Mouse (Mus musculus): ENCODE results near the gene Prima1.

Gene Prima1

DNA sequence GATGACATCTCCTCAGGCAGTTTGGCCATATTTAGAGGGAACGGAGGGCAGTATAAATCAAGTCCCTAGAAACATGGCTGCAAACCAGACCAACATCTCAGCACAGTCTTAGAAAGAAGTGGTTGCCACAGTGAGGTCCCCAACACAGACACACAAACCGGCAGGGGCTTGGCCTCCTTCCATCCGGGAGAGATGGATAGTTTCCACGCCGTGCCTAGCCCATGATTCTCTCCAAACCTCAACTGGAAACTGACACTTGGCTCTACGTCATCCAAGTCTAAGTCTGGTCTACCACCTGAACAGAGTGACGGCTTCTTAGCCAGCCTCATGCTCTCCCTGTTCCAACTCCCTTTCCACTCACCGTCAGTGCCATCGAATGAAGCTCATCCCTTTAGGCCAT is 18.3 kb downstream of the Prima1 start:
- no peak for DNase-seq (ENCODE audit: low spot score)

DNA sequence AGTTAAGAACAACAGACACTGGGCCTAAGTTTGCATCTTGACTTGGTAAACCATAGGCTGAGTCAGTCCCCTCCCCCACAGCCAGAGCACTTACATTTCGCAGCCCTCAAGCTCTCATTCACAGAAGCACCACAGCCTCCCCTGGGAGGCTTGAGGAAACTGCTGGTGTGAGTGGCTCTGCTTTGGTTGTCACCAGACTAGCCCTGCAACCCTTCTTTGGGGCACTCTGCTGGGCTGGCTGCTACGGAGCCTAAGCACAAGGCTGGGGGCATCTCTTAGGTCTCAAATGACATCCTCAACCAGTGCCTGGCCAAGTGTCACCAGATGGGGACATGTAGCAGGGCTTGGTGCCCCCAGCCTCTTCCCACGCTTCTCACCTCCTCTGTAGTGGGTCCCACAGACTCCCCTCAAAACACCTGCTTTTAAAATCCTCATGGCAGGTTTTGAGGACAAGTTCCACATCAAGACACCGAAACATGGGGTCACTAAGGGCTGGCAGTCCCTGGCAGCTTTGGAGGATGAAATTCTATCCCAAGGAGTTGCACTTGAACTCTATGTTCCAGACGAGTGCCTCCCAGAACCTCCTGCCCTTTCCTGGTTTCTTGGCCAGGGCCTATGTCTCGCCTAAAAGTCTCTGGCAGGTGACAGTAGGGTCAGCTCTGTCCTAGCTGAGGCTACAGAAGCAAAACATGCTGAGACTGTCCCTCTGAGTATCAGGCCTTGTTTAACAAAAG is 25.9 kb downstream of the Prima1 start:
- DNase-seq (ENCODE audit: low spot score): no peak

DNA sequence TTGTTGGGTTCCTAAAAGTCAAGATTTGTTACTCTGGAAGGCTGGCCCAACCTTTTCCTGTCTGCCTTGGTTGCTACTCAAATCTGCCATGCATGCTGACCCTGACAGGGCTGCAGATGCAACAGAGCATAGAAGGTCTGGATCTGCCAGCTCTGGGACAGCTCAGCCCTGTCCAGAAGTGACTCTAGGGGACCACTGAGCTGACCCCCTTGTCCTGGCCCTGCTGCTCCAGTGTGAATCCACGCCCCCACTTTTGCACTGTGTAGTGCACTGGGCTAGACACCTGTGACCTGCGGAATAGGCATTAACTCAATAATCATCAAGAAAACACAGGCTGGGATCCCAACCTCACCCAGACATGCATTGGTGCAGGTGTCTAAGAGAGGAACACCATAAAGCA is 27.2 kb downstream of the Prima1 start:
- DNase-seq (ENCODE audit: low spot score): no peak

DNA sequence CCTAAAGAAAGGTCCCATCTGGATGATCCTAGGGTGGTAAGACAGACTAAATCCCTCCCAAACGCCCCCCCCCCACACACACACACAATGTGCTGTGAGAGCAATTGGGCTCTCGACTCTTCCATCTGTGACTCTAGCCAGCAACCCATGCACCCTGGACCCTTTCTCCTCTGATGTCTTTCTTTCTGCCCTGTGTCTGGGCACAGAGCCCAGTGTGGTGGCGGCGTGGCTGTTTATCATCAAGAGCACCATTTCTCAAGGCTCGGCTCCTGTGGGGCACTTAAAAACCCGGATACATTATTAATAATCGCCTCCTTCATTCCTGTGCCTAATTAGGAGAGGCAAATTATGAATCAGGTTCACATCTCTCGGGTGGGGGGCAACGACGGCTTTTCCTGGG is 27.7 kb downstream of the Prima1 start:
- no peak for DNase-seq (ENCODE audit: low spot score)

DNA sequence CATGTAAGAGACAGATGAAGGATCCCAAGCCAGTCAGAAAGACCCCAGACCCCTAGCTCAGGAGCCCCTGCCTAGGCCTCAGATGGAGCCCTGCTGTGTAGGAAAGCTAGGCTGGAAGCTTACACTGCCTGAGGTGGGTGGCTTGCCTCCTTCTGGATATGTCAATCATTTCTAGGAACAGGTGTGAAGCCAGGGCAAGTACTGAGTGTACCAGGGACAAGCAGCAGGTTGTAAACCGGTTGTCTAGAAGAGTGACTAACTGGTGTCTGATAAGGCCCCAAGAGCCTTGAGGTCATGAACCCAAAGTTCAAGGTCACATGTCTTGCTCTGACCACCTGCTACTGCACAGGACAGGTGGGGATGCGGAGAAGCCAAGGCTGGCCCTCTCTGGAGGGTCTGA is 28.4 kb downstream of the Prima1 start:
- DNase-seq (ENCODE audit: low spot score): no peak

DNA sequence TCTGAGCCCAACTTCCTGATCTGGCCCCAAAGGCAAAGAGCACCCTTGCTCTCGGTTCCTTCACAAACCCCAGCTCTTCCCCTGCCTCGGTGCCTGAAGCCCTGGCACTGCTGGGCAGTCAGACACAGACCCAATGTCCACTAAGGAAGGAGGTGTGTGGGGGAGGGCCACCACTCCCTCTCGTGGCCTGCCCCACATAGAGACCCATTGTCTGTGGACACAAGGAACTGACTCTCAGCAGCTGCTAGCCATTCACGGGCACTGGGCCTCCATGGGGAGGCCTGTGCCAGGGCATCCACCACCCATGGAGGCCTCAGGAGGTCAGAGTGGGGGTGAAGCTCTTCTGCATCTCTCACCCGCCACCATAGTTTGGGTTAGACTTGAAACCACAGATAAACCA is 30.9 kb downstream of the Prima1 start:
- DNase-seq (ENCODE audit: low spot score): no peak

DNA sequence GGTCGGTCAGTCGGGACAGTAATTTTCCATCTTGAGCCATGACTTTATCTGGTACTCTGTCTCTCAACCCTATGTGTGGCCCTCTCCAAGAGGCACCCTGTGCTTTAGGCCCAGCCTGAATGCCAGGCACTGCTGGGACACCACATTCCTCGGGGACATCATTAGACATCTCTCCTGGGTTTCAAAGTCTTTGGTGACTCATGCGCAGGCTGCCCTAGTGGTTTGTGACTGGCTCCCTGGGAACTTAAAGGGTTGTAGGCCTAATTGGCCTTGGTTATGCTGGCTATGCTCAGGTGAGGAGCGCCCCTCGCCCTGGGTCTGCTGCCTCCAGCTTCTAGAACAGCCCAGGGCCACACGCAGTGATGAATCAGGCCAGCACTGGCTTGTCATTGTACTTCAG is 32.4 kb downstream of the Prima1 start:
- DNase-seq (ENCODE audit: low spot score): no peak

DNA sequence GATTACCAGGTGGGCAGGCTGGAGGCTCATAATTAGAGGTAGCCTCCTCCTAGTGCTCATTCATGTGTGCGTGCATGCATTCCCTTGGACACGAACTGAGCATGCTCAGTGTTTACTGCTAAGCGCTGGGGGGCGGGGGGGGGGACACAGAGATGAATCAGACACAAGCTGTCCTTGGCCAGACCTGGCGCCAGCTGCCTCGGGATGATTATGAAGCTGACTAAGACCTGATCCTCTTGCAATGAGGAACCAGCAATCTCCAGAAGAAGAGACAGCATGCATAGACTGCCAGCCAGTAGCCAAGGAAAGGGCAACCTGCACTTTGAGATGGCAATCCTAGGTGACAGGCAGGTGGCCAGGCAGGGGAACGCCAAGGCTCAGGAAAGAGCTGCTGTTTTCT is 36.4 kb downstream of the Prima1 start:
- DNase-seq (ENCODE audit: low spot score): no peak

DNA sequence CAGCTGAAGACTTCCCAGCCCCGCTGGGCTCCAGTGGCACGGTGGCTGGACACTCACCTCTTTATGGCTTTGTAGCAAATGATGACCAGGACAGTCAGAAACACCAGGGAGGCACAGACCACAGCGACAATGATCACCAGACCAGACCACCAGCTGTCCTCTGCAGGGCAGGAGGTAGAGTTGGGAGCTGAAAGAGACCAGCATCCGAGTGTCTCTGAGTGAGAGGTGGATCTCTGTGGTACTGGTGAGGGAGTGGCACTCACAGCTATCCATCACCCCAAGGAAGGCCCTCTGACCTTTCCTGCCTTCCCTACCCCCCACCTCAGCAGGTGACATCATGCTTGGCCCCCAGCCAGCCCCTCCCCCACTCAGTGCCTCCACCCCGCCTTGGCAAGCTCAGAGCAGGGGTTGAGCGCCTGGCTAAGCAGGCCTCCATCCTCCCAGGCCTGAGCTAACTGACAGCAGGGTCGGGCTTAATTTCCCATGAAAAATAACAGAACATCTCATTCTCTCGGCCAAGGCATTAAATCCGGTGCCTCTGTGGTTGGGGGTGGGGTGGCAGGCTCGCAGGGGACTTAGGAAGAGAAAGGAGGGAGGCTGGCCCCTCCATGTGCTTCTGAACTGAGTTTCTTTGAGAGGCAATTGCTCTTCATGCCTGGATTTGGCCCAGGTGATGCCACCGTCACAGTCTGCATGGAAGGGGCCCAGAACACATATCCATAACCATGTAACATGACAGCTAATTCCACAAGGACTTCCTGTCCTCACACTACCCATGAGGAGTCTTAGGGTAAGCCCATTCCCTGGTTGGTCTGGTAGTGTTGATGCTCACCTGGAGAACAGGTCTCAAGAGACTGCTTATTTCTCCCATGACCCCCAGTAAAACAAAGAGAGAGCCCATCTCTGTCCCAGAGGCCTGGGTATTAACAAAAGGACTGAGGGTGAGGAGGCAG is 39.1 kb downstream of the Prima1 start:
- peak; percentile 9 for DNase-seq (ENCODE audit: low spot score)

DNA sequence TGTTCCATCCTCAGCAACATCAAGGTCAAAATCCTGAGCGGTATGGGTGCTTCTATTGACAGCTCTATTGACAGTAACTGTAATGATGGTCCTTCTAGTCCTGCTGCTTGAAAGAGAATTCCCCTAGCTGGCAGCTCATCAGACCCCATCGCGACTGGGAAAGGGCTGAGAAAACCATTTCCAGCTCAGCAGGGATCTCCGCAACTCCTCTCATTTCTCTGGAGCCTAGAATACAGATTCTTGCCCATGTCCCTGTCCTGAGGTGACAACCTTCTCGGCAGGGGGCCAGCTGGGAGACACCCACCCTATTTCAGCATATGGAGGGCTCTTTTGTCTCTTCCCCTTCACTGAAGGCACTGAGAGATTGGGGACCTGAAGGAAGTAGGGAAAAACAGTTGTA is 49.0 kb downstream of the Prima1 start:
- no peak for DNase-seq (ENCODE audit: low spot score)

DNA sequence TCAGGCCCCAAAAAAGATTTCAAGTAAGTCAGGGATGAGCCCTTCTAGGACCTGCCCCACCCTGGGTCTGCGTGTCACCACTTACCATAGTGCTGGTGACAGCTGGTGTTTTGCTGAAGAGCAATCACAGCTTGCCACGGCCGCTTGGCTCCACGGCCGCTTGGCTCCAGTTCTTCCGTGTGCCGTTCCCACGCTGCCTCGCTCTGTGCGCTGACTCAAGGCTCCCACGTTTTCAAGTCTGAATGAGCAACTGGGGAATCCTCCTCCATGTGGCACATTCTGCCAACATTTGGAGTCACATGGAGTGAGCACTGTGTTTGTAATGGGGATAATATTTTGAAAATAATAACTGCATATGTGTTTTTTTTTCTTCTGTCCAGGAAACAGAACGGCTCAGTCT is 52.2 kb downstream of the Prima1 start:
- no peak for DNase-seq (ENCODE audit: low spot score)

DNA sequence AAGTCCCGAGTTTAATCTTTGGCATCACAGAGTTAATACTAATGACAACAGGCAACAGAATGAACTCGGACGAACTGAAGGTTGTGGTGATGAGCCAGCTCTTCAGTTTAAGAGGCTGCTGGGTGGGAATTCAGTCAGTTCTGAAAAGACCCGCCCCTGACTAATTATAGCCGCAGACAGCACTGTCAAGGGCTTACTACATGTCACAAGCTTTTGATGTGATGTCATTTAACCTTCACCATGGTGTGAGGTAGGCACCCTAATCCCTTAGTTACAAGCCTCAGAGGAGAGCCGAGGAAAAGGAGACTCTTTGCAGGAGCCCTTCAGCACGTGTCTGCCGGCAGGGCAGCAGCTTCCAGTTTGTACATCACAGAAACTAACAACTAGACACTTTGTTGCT is 53.7 kb downstream of the Prima1 start:
- no peak for DNase-seq (ENCODE audit: low spot score)

DNA sequence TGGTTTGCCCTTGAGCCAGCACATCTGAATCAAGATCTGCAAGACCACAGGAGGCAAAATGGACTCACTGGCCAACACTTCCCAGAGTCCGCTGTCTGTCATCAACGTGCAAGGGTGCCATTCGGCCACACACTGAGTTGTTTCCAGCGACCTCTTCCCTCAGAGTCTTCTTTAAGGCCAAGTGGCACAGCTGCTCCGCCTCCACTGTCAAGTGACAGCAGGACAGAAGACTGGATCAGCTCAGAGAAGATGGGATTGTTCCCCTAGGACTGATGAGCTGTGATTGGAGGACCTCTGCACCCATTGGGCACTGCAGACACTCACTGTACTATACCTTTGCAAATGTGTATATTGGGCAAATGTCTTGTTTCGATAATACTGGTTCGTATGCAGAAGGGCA is 54.9 kb downstream of the Prima1 start:
- no peak for DNase-seq (ENCODE audit: low spot score)

DNA sequence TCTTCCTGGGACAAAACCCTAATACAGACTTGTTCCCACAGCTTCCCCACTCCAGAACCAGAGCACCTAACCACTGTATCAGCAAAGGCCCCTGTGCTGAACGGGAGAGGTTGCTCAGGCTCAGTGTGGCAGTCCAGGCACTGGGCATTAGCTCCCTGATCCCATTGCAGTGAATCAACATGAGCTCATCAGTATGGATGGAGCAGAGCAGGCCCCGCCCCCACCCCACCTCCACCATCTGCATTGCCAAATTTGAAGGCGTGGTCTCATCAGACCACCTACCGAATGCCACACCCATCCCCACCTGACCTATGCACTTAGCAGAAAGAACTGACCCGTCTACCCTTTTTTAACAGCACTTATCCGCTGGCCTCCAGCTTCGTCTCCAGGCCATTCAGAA is 58.9 kb downstream of the Prima1 start:
- no peak for DNase-seq (ENCODE audit: low spot score)

DNA sequence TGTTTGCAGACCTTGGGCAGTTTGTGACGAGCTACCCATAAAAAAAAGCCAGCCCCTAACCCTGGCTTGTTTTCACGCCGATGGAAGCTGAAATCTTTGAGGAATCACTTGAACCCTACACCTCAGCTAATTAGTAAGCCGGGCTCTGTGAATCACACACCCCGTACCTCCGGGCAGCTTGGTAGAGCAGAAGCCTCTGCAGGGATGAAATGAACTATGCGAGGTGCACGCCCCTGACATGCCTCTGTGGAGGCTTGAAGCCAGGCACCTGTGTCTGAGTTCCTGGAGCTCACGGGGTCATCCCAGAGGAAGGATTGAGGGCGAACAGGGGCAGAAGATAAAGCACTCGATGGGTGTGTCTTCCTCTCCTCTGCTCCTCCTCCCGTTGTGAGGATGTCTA is 73.1 kb downstream of the Prima1 start:
- no peak for DNase-seq (ENCODE audit: low spot score)

DNA sequence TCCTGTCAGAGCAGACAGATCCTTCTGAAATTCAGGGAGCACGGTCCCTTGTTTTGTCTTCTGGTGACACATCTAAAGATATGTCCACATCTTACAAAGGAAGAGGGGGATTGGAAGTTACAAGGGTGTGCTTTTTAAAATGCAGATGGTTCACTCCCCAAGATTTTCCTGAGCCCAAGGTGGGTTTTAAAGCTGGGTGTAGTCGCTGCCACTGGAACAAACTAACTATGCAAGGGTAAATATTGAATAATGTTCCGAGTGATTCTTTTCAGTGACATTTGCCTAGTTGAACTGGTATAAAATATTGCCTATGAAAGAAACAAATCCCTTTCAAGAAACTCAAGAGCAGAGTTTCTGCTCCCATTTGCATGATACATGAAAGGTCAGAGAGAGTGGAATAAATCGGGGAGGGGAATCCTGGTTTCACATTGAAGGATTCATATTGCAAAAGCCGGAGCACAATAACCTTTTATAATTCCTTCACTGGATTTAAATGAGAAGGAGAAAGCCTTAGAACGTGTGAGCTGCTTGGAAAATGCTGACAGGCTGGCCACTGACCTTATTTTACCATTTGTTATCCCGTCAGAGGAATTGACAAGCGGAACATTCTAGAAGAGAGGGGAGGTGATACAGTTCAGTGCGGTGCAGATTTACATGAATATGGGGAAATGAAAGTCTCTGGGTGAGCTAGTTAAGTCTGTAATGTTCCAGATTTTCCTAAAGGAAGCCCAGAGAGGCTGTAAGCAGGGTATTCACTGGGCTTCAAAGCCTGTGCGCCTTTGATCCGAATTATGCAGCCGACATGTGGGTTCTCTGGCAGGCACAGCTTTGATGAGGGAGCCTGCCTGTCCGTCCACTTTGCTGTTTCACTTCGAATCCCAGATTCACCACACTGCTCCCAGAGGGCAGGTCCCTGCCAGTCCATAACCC is 77.6 kb downstream of the Prima1 start:
- DNase-seq (ENCODE audit: low spot score): no peak

DNA sequence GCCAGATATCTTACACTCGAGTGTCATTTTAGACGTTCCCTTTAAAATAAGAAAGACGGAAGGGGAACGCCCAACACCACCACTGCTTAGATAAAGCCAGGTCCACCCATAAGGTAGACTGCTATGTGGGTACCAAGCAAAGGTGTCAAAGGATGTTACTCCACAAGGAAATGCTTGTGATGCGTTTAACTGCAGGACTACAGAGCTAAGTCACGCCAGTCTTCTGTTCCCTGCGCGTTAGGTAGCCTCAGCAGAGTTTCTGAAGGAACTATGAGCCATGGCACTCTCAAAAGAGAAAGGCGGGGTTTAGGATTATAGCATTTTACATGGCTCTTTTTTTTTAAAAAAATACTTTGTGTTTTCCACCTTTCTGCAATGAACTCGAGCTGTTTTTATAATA is 78.4 kb downstream of the Prima1 start:
- no peak for DNase-seq (ENCODE audit: low spot score)

DNA sequence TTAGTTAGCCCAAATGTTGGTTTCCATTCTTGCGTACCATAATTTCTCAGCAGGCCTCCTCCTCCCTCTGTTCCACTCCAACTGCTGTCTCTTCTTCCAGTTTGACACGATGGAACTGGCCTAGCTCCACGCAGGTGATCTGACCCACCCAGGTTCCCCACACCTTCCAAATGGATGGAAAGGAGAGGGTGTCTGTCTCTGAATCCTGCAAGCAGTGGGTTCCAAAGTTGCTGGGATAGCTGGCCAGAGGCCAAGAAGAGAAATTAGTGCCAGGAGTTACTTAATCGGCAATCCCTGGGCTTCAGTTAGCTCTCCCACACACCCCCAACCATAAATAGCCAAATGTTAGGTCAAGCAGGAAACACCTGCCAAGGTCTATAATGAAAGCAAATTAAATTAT is 81.2 kb downstream of the Prima1 start:
- no peak for DNase-seq (ENCODE audit: low spot score)

DNA sequence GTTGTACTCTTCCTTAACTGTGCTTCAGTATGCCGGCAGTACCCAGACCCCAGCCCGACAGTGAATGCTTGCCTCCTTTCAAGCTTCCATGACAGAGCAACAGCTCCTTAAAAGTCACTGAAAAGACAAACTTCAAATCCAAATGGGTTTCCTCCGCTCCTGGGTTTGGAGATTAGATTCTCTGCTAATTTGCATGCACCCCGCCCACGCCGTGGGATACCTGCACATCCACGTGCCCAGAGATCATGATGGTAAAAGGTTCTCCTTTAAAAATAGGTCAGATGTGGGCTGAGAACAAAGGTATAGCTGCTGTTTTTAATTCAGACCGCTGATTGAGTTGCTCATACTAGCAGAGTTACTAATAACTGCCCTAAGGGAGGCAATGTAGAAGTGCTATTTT is 82.9 kb downstream of the Prima1 start:
- no peak for DNase-seq (ENCODE audit: low spot score)

DNA sequence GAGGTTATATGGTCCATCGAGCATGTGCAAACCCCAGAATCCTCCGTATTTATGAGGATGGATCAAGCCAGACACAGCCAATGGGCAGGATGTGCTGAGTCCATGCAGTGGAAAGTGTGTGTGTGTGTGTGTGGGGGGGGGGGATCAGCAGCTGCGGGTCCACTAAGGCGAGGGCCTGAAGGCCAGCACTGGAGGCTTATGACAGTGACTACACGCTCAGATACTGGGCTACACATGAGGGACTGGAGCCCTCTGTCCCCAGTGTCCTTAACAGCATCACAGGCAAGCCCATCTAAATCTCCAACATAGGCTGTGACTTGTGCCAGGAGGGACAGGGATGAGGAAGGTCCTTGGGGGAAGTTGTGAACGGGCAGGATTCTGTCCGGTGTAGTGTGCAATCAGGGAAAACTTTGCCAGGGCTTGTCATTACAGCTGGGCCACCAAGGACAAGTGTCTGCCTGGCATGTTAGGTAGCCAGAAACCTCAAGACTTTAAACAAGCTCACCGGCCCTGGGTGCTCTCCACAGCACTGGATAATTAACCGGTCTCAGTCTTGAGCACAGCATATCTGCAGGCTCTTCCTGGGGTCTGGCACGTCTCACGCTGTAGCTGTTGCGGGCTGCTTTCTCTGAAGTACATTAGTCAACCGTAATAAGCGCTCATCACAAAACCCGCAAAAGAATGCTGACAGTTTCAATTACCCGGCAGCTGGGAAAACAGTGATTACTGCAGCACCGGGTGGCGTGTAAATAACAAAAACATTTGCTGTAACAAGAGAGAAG is 84.6 kb downstream of the Prima1 start:
- no peak for DNase-seq (ENCODE audit: low spot score)

DNA sequence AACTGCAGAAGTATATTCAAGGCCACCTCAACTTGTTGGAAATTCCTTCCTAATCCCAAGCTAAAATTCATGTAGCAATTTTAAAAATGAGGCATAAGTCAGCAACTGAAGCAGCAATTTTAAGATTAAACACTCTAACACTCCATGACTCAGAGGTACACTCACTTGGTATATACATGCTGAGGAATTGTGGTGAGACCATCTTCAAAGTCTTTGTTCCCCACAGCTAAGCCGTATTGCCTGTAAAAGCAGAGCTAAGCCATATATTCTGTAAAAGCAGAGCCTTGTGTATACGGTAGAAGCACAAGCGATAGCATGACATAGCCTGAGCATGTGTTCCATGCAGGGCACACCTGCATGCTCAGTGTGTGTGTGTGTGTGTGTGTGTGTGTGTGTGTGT is 86.5 kb downstream of the Prima1 start:
- DNase-seq (ENCODE audit: low spot score): no peak

DNA sequence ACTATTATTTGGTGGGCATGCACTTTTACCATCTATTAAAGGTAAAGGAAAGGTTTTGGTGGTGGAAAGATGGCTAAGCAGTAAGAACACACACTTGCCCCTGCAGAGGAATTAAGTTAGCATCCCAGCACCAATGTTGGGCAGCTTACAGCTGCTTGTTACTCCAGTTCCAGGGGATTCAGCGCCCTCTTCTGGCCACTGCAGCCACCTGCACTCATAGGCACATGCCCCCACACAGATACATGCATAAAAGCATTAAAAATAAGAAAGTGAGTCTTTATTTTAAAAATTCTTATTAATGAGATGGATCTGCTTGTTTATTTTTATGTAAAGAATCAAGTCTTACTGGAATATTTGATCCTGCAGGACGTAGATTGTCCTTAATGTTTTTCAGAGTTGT is 87.0 kb downstream of the Prima1 start:
- no peak for DNase-seq (ENCODE audit: low spot score)

Measured in urinary bladder, postnatal 14 days (tissue).